Mouse (Mus musculus): ENCODE measurements around the gene Dzank1. TPM values are rescaled to one million over a fixed set of nuclear protein-coding genes. Genes with fewer than 3 reads are reported as not detected.

The Dzank1 gene
- total and polyA plus RNA-seq, 3 experiments, result 0.08 to 0.35 TPM; not detected in 1

DNA sequence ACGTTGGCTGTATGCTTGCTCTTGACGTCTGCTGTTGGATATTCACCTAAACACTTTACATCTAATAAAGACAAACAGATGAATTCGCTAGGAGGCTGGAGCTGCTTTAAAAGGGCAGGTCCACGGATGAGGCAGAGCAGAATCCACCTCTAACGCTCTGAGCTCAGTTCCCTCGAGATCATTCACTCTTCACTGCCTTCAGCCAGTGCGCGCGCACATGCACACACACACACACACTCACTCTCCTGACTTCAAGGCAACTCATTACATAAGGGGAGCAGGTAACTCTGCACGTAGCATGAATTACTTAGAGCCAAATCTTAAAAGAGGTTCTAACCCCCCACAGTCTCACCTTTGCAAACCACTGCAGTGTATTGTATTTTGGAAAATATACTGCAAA lies 1.4 kb downstream of the Dzank1 start:
- H3K27me3 ChIP-seq (ENCODE audit: control insufficient read depth in 1 of 2, insufficient read depth in 2 of 2, low read length in 2 of 2), result peaks cover 0 to 5% of the 10 kb centered on the region in 2 experiments; a peak in 2 of 4 replicates
- peaks cover 2 to 21% of the 10 kb centered on the region in 2 experiments; a peak in 3 of 4 replicates for H3K36me3 ChIP-seq (ENCODE audit: control insufficient read depth in 1 of 2, insufficient read depth in 2 of 2, low read length in 2 of 2)
- no peak overlapping the region for H3K27ac ChIP-seq (ENCODE audit: control insufficient read depth, low read depth, low read length)
- no peak for DNase-seq (ENCODE audit: low read depth, low spot score)
- no peaks in the 10 kb centered on the region for H3K9me3 ChIP-seq (replicated peaks; ENCODE audit: insufficient read depth, low read length)
- H3K4me3 ChIP-seq (ENCODE audit: control insufficient read depth in 1 of 2, insufficient read depth in 1 of 2, low read depth in 2 of 2, low read length in 2 of 2), result no peak overlapping the region
- H3K9ac ChIP-seq (ENCODE audit: control insufficient read depth, low read depth, low read length, poor library complexity, severe bottlenecking), result no peak overlapping the region
- no peak for TF ChIP-seq MAX (IDR thresholded peaks at IDR 0.05; ENCODE audit: low read length)
- no peak for TF ChIP-seq TAL1 (IDR thresholded peaks at IDR 0.05; ENCODE audit: low read length)
- no peak for TF ChIP-seq ELF1 (IDR thresholded peaks at IDR 0.05; ENCODE audit: low read depth, low read length)
- no peak for TF ChIP-seq UBTF (IDR thresholded peaks at IDR 0.05; ENCODE audit: borderline replicate concordance, insufficient read depth, low read depth, low read length)
- no peak for TF ChIP-seq ETS1 (IDR thresholded peaks at IDR 0.05; ENCODE audit: low read depth, low read length)
- TF ChIP-seq CHD2 (IDR thresholded peaks at IDR 0.05; ENCODE audit: low read length), result no peak
- no peak for TF ChIP-seq MAZ (IDR thresholded peaks at IDR 0.05; ENCODE audit: low read depth, low read length)
- no peak for TF ChIP-seq ZKSCAN1 (IDR thresholded peaks at IDR 0.05; ENCODE audit: low read depth, low read length)
- no peak for TF ChIP-seq GABPA (IDR thresholded peaks at IDR 0.05; ENCODE audit: low read depth, low read length)
- TF ChIP-seq CTCF (IDR thresholded peaks at IDR 0.05 in 2 of 3, conservative IDR thresholded peaks at IDR 0.05 in 1 of 3; ENCODE audit: control insufficient read depth in 1 of 3, insufficient read depth in 1 of 3, low read depth in 2 of 3, low read length in 3 of 3, poor library complexity in 1 of 3, severe bottlenecking in 1 of 3), result no peak
- TF ChIP-seq POLR2A (IDR thresholded peaks at IDR 0.05; ENCODE audit: control insufficient read depth in 1 of 2, insufficient read depth in 1 of 2, low read depth in 1 of 2, low read length in 2 of 2, poor library complexity in 1 of 2), result no peak
- no peak for TF ChIP-seq JUND (IDR thresholded peaks at IDR 0.05; ENCODE audit: low read depth, low read length)
- TF ChIP-seq NELFE (IDR thresholded peaks at IDR 0.05; ENCODE audit: low read depth, low read length), result no peak
- TF ChIP-seq POLR2AphosphoS5 (IDR thresholded peaks at IDR 0.05; ENCODE audit: borderline replicate concordance, low read depth, low read length), result no peak
- no peak for TF ChIP-seq BHLHE40 (IDR thresholded peaks at IDR 0.05; ENCODE audit: borderline replicate concordance, low read depth, low read length)
- no peak for TF ChIP-seq ZNF384 (IDR thresholded peaks at IDR 0.05; ENCODE audit: low read depth, low read length)
- no peak for TF ChIP-seq USF1 (IDR thresholded peaks at IDR 0.05; ENCODE audit: low read depth, low read length)
- no peak for TF ChIP-seq MXI1 (IDR thresholded peaks at IDR 0.05; ENCODE audit: low read depth, low read length)
- peaks cover 14% of the 10 kb centered on the region for H3K79me2 ChIP-seq (ENCODE audit: control insufficient read depth, insufficient read depth, low read length, poor library complexity)
- H3K4me1 ChIP-seq (ENCODE audit: control insufficient read depth in 1 of 2, insufficient read depth in 2 of 2, low read length in 2 of 2), result peaks cover 9 to 10% of the 10 kb centered on the region in 2 experiments

DNA sequence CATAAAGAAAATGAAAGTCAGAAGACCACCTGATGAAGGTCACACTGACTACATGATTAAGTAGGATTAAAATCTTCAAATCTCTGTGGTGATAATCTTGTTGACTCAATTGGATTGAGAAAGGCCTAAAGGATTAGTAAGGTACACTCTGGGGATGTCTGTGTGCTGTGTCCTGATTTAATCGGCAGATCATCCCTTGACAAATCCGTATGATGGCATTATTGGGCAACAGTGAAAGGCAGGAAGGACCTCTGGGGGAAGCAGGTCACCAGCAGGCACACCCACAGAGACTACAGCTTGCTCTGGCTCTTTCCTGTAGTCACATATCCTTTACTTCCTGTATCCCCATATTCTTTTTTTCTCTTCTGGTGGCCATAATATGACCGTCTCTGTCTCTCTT lies 7.4 kb downstream of the Dzank1 start:
- Histone ChIP-seq H3K4me3 (ENCODE audit: control insufficient read depth in 1 of 2, insufficient read depth in 1 of 2, low read depth in 2 of 2, low read length in 2 of 2) (no peak overlapping the region), H3K27me3 (ENCODE audit: control insufficient read depth in 1 of 2, insufficient read depth in 2 of 2, low read length in 2 of 2) (peaks cover 0 to 5% of the 10 kb centered on the region in 2 experiments; a peak in 2 of 4 replicates), H3K4me1 (ENCODE audit: control insufficient read depth in 1 of 2, insufficient read depth in 2 of 2, low read length in 2 of 2) (no peaks in the 10 kb centered on the region), H3K9ac (ENCODE audit: control insufficient read depth, low read depth, low read length, poor library complexity, severe bottlenecking) (no peak overlapping the region), H3K79me2 (ENCODE audit: control insufficient read depth, insufficient read depth, low read length, poor library complexity) (no peaks in the 10 kb centered on the region), H3K9me3 (replicated peaks; ENCODE audit: insufficient read depth, low read length) (no peaks in the 10 kb centered on the region), H3K36me3 (ENCODE audit: control insufficient read depth in 1 of 2, insufficient read depth in 2 of 2, low read length in 2 of 2) (no peaks in the 10 kb centered on the region), H3K27ac (ENCODE audit: control insufficient read depth, low read depth, low read length) (no peak overlapping the region)
- TF ChIP-seq MXI1 (IDR thresholded peaks at IDR 0.05; ENCODE audit: low read depth, low read length), result no peak
- TF ChIP-seq GABPA (IDR thresholded peaks at IDR 0.05; ENCODE audit: low read depth, low read length), result no peak
- no peak for TF ChIP-seq GATA1 (IDR thresholded peaks at IDR 0.05; ENCODE audit: low read depth, low read length)
- TF ChIP-seq SIN3A (IDR thresholded peaks at IDR 0.05; ENCODE audit: low read length), result no peak
- no peak for TF ChIP-seq MAX (IDR thresholded peaks at IDR 0.05; ENCODE audit: low read length)
- TF ChIP-seq E2F4 (IDR thresholded peaks at IDR 0.05; ENCODE audit: borderline replicate concordance, low read depth, low read length), result no peak
- no peak for TF ChIP-seq CHD1 (IDR thresholded peaks at IDR 0.05; ENCODE audit: low read depth, low read length)
- TF ChIP-seq BHLHE40 (IDR thresholded peaks at IDR 0.05; ENCODE audit: borderline replicate concordance, low read depth, low read length), result no peak
- no peak for TF ChIP-seq TAL1 (IDR thresholded peaks at IDR 0.05; ENCODE audit: low read length)
- no peak for TF ChIP-seq HCFC1 (IDR thresholded peaks at IDR 0.05; ENCODE audit: low read depth, low read length)
- no peak for DNase-seq (ENCODE audit: low read depth, low spot score)
